Mouse (Mus musculus): ENCODE results near the gene Rrbp1.

DNA sequence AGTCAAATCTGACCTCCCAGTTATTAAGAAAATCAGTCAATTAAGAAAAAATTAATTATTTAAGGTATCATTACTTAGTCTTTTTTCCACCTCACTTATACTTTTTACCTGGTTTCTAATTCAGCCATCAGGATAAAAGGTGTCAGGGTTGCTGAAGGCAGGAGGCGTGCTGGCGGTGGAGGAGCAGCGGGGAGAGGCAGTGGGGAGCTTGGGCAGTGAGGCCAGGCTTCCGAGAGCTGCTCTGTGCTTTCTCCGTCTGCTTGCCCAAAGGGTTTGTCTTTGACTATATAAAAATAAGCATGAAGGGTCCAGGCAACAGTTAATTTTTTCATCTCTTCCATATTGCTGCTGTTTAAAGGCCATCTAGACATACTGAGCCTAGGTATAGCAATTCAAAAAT is 77.5 kb downstream of the Rrbp1 start:
- TF ChIP-seq CTCF (IDR thresholded peaks at IDR 0.05; ENCODE audit: insufficient read depth, low read length) (no peak), POLR2A (IDR thresholded peaks at IDR 0.05; ENCODE audit: borderline replicate concordance, extremely low read depth, low read depth, low read length) (no peak)
